ENCODE assay signal across 9 mouse cellular contexts in genomic region chr4:88872691-88873090, GRCm38 (mm10). TPM values are rescaled to one million over a fixed set of nuclear protein-coding genes. Genes with fewer than 3 reads are reported as not detected.
DNase-seq lines count a peak whose midpoint lies in the region; ATAC-seq and TF ChIP-seq lines count a peak whose summit lies in the region.
"Had no signal": no experiment of that assay in that cellular context is flagged by ENCODE, and none has a peak within 500 bp of the region (broad histone marks: within the 10 kb centered on the region; RNA-seq: fewer than 3 reads in every experiment).

No protein-coding gene starts in this region.

- H3K27me3 ChIP-seq in forebrain, postnatal 0 days (ENCODE audit: insufficient read depth, low read length) = no peaks in the 10 kb centered on the region
- H3K27me3 ChIP-seq in forebrain, embryonic 16.5 days (replicated peaks; ENCODE audit: control insufficient read depth, insufficient read depth, low read length) = 0 out of 2 replicates have a peak, but pooled peaks cover 2% of the 10 kb centered on the region
- no peaks in the 10 kb centered on the region for H3K27me3 ChIP-seq in liver, adult 2 months (ENCODE audit: control insufficient read depth, insufficient read depth, low read length)
- H3K27me3 ChIP-seq in liver, embryonic 12.5 days (replicated peaks) = peaks cover 5% of the 10 kb centered on the region
- H3K27me3 ChIP-seq in MEL (ENCODE audit: control insufficient read depth in 1 of 2, insufficient read depth in 2 of 2, low read length in 2 of 2) = no peaks in the 10 kb centered on the region
- H3K27me3 ChIP-seq in forebrain, embryonic 13.5 days = no peaks in the 10 kb centered on the region; the same call in none of the 2 replicates

- ATAC-seq in forebrain, postnatal 0 days = no peak
- ATAC-seq in forebrain, embryonic 16.5 days = no peak
- no peak for ATAC-seq in liver, embryonic 12.5 days
- no peak for ATAC-seq in forebrain, embryonic 13.5 days

- no peaks in the 10 kb centered on the region for H3K79me2 ChIP-seq in liver, adult 2 months (ENCODE audit: control insufficient read depth, insufficient read depth, low read length)
- no peaks in the 10 kb centered on the region for H3K79me2 ChIP-seq in MEL (ENCODE audit: control insufficient read depth, insufficient read depth, low read length, poor library complexity)

- no peaks in the 10 kb centered on the region for H3K36me3 ChIP-seq in forebrain, postnatal 0 days (ENCODE audit: insufficient read depth)
- H3K36me3 ChIP-seq in forebrain, embryonic 16.5 days (ENCODE audit: control insufficient read depth, insufficient read depth) = no peaks in the 10 kb centered on the region
- no peaks in the 10 kb centered on the region for H3K36me3 ChIP-seq in liver, adult 2 months (ENCODE audit: control insufficient read depth, insufficient read depth, low read length)
- no peaks in the 10 kb centered on the region for H3K36me3 ChIP-seq in liver, embryonic 12.5 days
- H3K36me3 ChIP-seq in MEL (ENCODE audit: control insufficient read depth in 1 of 2, insufficient read depth in 2 of 2, low read length in 2 of 2) = peaks cover 0 to 18% of the 10 kb centered on the region in 2 experiments; a peak in 2 of 4 replicates
- no peaks in the 10 kb centered on the region for H3K36me3 ChIP-seq in forebrain, embryonic 13.5 days (ENCODE audit: poor library complexity, severe bottlenecking)

- peak; percentile 79 for TF ChIP-seq CTCF in forebrain, postnatal 0 days (IDR thresholded peaks at IDR 0.05; ENCODE audit: low read depth)
- peak; percentile 29; the same call in 1 of the 2 replicates for TF ChIP-seq CTCF in liver, adult 2 months (IDR thresholded peaks at IDR 0.05; ENCODE audit: low read depth, low read length)
- TF ChIP-seq CTCF in MEL (IDR thresholded peaks at IDR 0.05 in 2 of 3, conservative IDR thresholded peaks at IDR 0.05 in 1 of 3; ENCODE audit: control insufficient read depth in 1 of 3, insufficient read depth in 1 of 3, low read depth in 2 of 3, low read length in 3 of 3, poor library complexity in 1 of 3, severe bottlenecking in 1 of 3) = peak; percentile 40 to 89 (median 66)

- TF ChIP-seq EP300 in MEL (IDR thresholded peaks at IDR 0.05; ENCODE audit: low read depth in 1 of 2, low read length in 2 of 2) = no peak

- H3K4me2 ChIP-seq in forebrain, postnatal 0 days (ENCODE audit: low read depth) = no peak overlapping the region
- no peak overlapping the region for H3K4me2 ChIP-seq in forebrain, embryonic 16.5 days (ENCODE audit: low read length)
- H3K4me2 ChIP-seq in liver, embryonic 12.5 days = no peak overlapping the region
- H3K4me2 ChIP-seq in forebrain, embryonic 13.5 days = no peak overlapping the region

- no peak overlapping the region for H3K27ac ChIP-seq in forebrain, postnatal 0 days (ENCODE audit: low read depth, low read length)
- H3K27ac ChIP-seq in forebrain, embryonic 16.5 days (ENCODE audit: low read length) = no peak overlapping the region
- H3K27ac ChIP-seq in liver, adult 2 months (replicated peaks; ENCODE audit: insufficient read depth, low read depth, low read length) = no peak overlapping the region
- H3K27ac ChIP-seq in liver, embryonic 12.5 days = no peak overlapping the region
- H3K27ac ChIP-seq in MEL (ENCODE audit: control insufficient read depth, low read depth, low read length) = no peak overlapping the region
- no peak overlapping the region for H3K27ac ChIP-seq in forebrain, embryonic 13.5 days

- peak; percentile 94 for TF ChIP-seq RAD21 in MEL (IDR thresholded peaks at IDR 0.05; ENCODE audit: low read depth, low read length)

- TF ChIP-seq POLR2A in liver, adult 2 months (IDR thresholded peaks at IDR 0.05; ENCODE audit: extremely low read depth, insufficient read depth, low read length) = no peak
- TF ChIP-seq POLR2A in MEL (IDR thresholded peaks at IDR 0.05; ENCODE audit: control insufficient read depth in 1 of 2, insufficient read depth in 1 of 2, low read depth in 1 of 2, low read length in 2 of 2, poor library complexity in 1 of 2) = no peak

- H3K4me3 ChIP-seq in forebrain, postnatal 0 days (ENCODE audit: low read depth, low read length) = no peak overlapping the region
- H3K4me3 ChIP-seq in forebrain, embryonic 16.5 days (replicated peaks; ENCODE audit: low read length) = no peak overlapping the region
- H3K4me3 ChIP-seq in liver, adult 2 months (ENCODE audit: insufficient read depth, low read depth, low read length) = no peak overlapping the region
- H3K4me3 ChIP-seq in liver, embryonic 12.5 days = no peak overlapping the region
- no peak overlapping the region for H3K4me3 ChIP-seq in MEL (ENCODE audit: control insufficient read depth in 1 of 2, insufficient read depth in 1 of 2, low read depth in 2 of 2, low read length in 2 of 2)
- no peak overlapping the region for H3K4me3 ChIP-seq in forebrain, embryonic 13.5 days

- no peak overlapping the region for H3K9ac ChIP-seq in forebrain, postnatal 0 days
- H3K9ac ChIP-seq in forebrain, embryonic 16.5 days (replicated peaks; ENCODE audit: low read depth, low read length) = no peak overlapping the region
- no peak overlapping the region for H3K9ac ChIP-seq in liver, adult 2 months (ENCODE audit: low read depth, low read length)
- no peak overlapping the region for H3K9ac ChIP-seq in liver, embryonic 12.5 days
- no peak overlapping the region for H3K9ac ChIP-seq in MEL (ENCODE audit: control insufficient read depth, low read depth, low read length, poor library complexity, severe bottlenecking)
- H3K9ac ChIP-seq in forebrain, embryonic 13.5 days = no peak overlapping the region

- no peaks in the 10 kb centered on the region for H3K4me1 ChIP-seq in forebrain, postnatal 0 days (ENCODE audit: insufficient read depth)
- H3K4me1 ChIP-seq in forebrain, embryonic 16.5 days (replicated peaks; ENCODE audit: control insufficient read depth, insufficient read depth, low read length) = peaks cover 4% of the 10 kb centered on the region
- H3K4me1 ChIP-seq in liver, adult 2 months (ENCODE audit: control insufficient read depth, insufficient read depth, low read length) = no peaks in the 10 kb centered on the region
- H3K4me1 ChIP-seq in liver, embryonic 12.5 days = peaks cover 35% of the 10 kb centered on the region
- H3K4me1 ChIP-seq in MEL (ENCODE audit: control insufficient read depth in 1 of 2, insufficient read depth in 2 of 2, low read length in 2 of 2) = peaks cover 11 to 19% of the 10 kb centered on the region in 2 experiments
- H3K4me1 ChIP-seq in forebrain, embryonic 13.5 days = peaks cover 5% of the 10 kb centered on the region; the same call in 1 of the 2 replicates

- peak; percentile 63 for DNase-seq in forebrain, postnatal 0 days
- peak; percentile 58 for DNase-seq in liver, adult 2 months (ENCODE audit: extremely low read depth, low read depth, low spot score)
- DNase-seq in MEL (ENCODE audit: low read depth, low spot score) = peak; percentile 65
- DNase-seq in induced T-regulatory cell, adult 2 months (ENCODE audit: low read depth) = peak; percentile 82
- no peak for DNase-seq in ovary, postnatal 10 days (ENCODE audit: low spot score)

- no peaks in the 10 kb centered on the region for H3K9me3 ChIP-seq in forebrain, postnatal 0 days (ENCODE audit: low read length)
- no peaks in the 10 kb centered on the region for H3K9me3 ChIP-seq in forebrain, embryonic 16.5 days (ENCODE audit: control insufficient read depth, low read length)
- no peaks in the 10 kb centered on the region for H3K9me3 ChIP-seq in liver, embryonic 12.5 days (replicated peaks)
- H3K9me3 ChIP-seq in MEL (replicated peaks; ENCODE audit: insufficient read depth, low read length) = no peaks in the 10 kb centered on the region
- no peaks in the 10 kb centered on the region for H3K9me3 ChIP-seq in forebrain, embryonic 13.5 days (replicated peaks)

- 0% methylated on average over 2 of the region's 2 CpGs for WGBS in forebrain, postnatal 0 days
- WGBS in forebrain, embryonic 16.5 days = 0% methylated on average over 2 of the region's 2 CpGs
- 0% methylated on average over 2 of the region's 2 CpGs for WGBS in liver, adult 2 months
- 0% methylated on average over 2 of the region's 2 CpGs for WGBS in liver, embryonic 12.5 days (ENCODE audit: insufficient replicate concordance)
- whole genome bisulfite sequencing in forebrain, embryonic 13.5 days = 0% methylated on average over 2 of the region's 2 CpGs

RNA-seq across cellular contexts. Expression of gene Ifne, which starts 7.3 kb away (rescaled TPM):
- not detected in 2 replicates for total RNA-seq in forebrain, postnatal 0 days (2014; rRNA removed)
- not detected in 2 replicates for polyA plus RNA-seq in forebrain, postnatal 0 days (2015; fragmentation: Nextera tagmentation; extraction: Ambion mirVana)
- not detected in 2 replicates for polyA plus RNA-seq in forebrain, embryonic 16.5 days (2015; fragmentation: Nextera tagmentation; extraction: Ambion mirVana)
- total RNA-seq in liver, adult 2 months (2014; rRNA removed) = not detected in 2 replicates
- not detected in 2 replicates for polyA plus RNA-seq in liver, adult 2 months (2012; rRNA removed)
- not detected in 2 replicates for polyA plus RNA-seq in liver, embryonic 12.5 days (2016; fragmentation: Nextera tagmentation; extraction: Ambion mirVana)
- total RNA-seq in MEL (2012; rRNA removed) = not detected in 2 replicates
- not detected for polyA plus RNA-seq in MEL (2012; ENCODE audit: insufficient read depth in 1 of 2, insufficient read length in 2 of 2, low read depth in 1 of 2, low replicate concordance in 2 of 2, missing spikeins in 1 of 2)
- not detected in 2 replicates for polyA plus RNA-seq in forebrain, embryonic 13.5 days (2015; fragmentation: Nextera tagmentation; extraction: Ambion mirVana)
- total RNA-seq: hematopoietic stem cell, adult 5-6 weeks had no signal

RNA-seq across cellular contexts. Expression of gene Ifna1, which starts 22.8 kb away (rescaled TPM):
- total RNA-seq in forebrain, postnatal 0 days (2014; rRNA removed) = not detected in 2 replicates
- polyA plus RNA-seq in forebrain, postnatal 0 days (2015; fragmentation: Nextera tagmentation; extraction: Ambion mirVana) = not detected in 2 replicates
- polyA plus RNA-seq in forebrain, embryonic 16.5 days (2015; fragmentation: Nextera tagmentation; extraction: Ambion mirVana) = not detected in 2 replicates
- not detected in 2 replicates for total RNA-seq in liver, adult 2 months (2014; rRNA removed)
- not detected in 2 replicates for polyA plus RNA-seq in liver, adult 2 months (2012; rRNA removed)
- not detected in 2 replicates for polyA plus RNA-seq in liver, embryonic 12.5 days (2016; fragmentation: Nextera tagmentation; extraction: Ambion mirVana)
- total RNA-seq in MEL (2012; rRNA removed) = not detected in 2 replicates
- not detected for polyA plus RNA-seq in MEL (2012; ENCODE audit: insufficient read depth in 1 of 2, insufficient read length in 2 of 2, low read depth in 1 of 2, low replicate concordance in 2 of 2, missing spikeins in 1 of 2)
- not detected in 2 replicates for polyA plus RNA-seq in forebrain, embryonic 13.5 days (2015; fragmentation: Nextera tagmentation; extraction: Ambion mirVana)
- total RNA-seq: hematopoietic stem cell, adult 5-6 weeks had no signal

RNA-seq across cellular contexts. Expression of gene Ifna4, which starts 31.0 kb away (rescaled TPM):
- not detected in 2 replicates for total RNA-seq in forebrain, postnatal 0 days (2014; rRNA removed)
- polyA plus RNA-seq in forebrain, postnatal 0 days (2015; fragmentation: Nextera tagmentation; extraction: Ambion mirVana) = not detected in 2 replicates
- not detected in 2 replicates for polyA plus RNA-seq in forebrain, embryonic 16.5 days (2015; fragmentation: Nextera tagmentation; extraction: Ambion mirVana)
- total RNA-seq in liver, adult 2 months (2014; rRNA removed) = not detected in 2 replicates
- not detected in 2 replicates for polyA plus RNA-seq in liver, adult 2 months (2012; rRNA removed)
- polyA plus RNA-seq in liver, embryonic 12.5 days (2016; fragmentation: Nextera tagmentation; extraction: Ambion mirVana) = not detected in 2 replicates
- total RNA-seq in MEL (2012; rRNA removed) = not detected in 2 replicates
- not detected for polyA plus RNA-seq in MEL (2012; ENCODE audit: insufficient read depth in 1 of 2, insufficient read length in 2 of 2, low read depth in 1 of 2, low replicate concordance in 2 of 2, missing spikeins in 1 of 2)
- not detected in 2 replicates for polyA plus RNA-seq in forebrain, embryonic 13.5 days (2015; fragmentation: Nextera tagmentation; extraction: Ambion mirVana)
- total RNA-seq: hematopoietic stem cell, adult 5-6 weeks had no signal

RNA-seq across cellular contexts. Expression of gene Ifna5, which starts 37.4 kb away (rescaled TPM):
- total RNA-seq in forebrain, postnatal 0 days (2014; rRNA removed) = not detected in 2 replicates
- polyA plus RNA-seq in forebrain, postnatal 0 days (2015; fragmentation: Nextera tagmentation; extraction: Ambion mirVana) = not detected in 2 replicates
- polyA plus RNA-seq in forebrain, embryonic 16.5 days (2015; fragmentation: Nextera tagmentation; extraction: Ambion mirVana) = not detected in 2 replicates
- not detected in 2 replicates for total RNA-seq in liver, adult 2 months (2014; rRNA removed)
- not detected in 2 replicates for polyA plus RNA-seq in liver, adult 2 months (2012; rRNA removed)
- not detected in 2 replicates for polyA plus RNA-seq in liver, embryonic 12.5 days (2016; fragmentation: Nextera tagmentation; extraction: Ambion mirVana)
- total RNA-seq in MEL (2012; rRNA removed) = not detected in 2 replicates
- not detected for polyA plus RNA-seq in MEL (2012; ENCODE audit: insufficient read depth in 1 of 2, insufficient read length in 2 of 2, low read depth in 1 of 2, low replicate concordance in 2 of 2, missing spikeins in 1 of 2)
- polyA plus RNA-seq in forebrain, embryonic 13.5 days (2015; fragmentation: Nextera tagmentation; extraction: Ambion mirVana) = not detected in 2 replicates
- total RNA-seq: hematopoietic stem cell, adult 5-6 weeks had no signal

RNA-seq across cellular contexts. Expression of gene Ifna6, which starts 45.5 kb away (rescaled TPM):
- total RNA-seq in forebrain, postnatal 0 days (2014; rRNA removed) = not detected in 2 replicates
- polyA plus RNA-seq in forebrain, postnatal 0 days (2015; fragmentation: Nextera tagmentation; extraction: Ambion mirVana) = not detected in 2 replicates
- not detected in 2 replicates for polyA plus RNA-seq in forebrain, embryonic 16.5 days (2015; fragmentation: Nextera tagmentation; extraction: Ambion mirVana)
- not detected in 2 replicates for total RNA-seq in liver, adult 2 months (2014; rRNA removed)
- not detected in 2 replicates for polyA plus RNA-seq in liver, adult 2 months (2012; rRNA removed)
- polyA plus RNA-seq in liver, embryonic 12.5 days (2016; fragmentation: Nextera tagmentation; extraction: Ambion mirVana) = not detected in 2 replicates
- not detected in 2 replicates for total RNA-seq in MEL (2012; rRNA removed)
- polyA plus RNA-seq in MEL (2012; ENCODE audit: insufficient read depth in 1 of 2, insufficient read length in 2 of 2, low read depth in 1 of 2, low replicate concordance in 2 of 2, missing spikeins in 1 of 2) = not detected
- polyA plus RNA-seq in forebrain, embryonic 13.5 days (2015; fragmentation: Nextera tagmentation; extraction: Ambion mirVana) = not detected in 2 replicates
- total RNA-seq: hematopoietic stem cell, adult 5-6 weeks had no signal

Comparison
In these comparisons a context has a peak if more than half of its experiments do, and no peak if none do; other contexts are left out.
1. CTCF ChIP-seq: peak in every context shown above with its lines; median percentile 79 in forebrain, postnatal 0 days; 66 in MEL; 29 in liver, adult 2 months.